Mouse (Mus musculus) frontal cortex, postnatal 14 days (tissue): ENCODE measurements around the gene Adgrd1.

Source experiments
- DNase-seq, 2 experiments: peaks; one replicate each; pipeline ENCODE4 v3.0.0; 2022; ENCODE audit warnings: low spot score in 2 of 2

The Adgrd1 gene

DNA sequence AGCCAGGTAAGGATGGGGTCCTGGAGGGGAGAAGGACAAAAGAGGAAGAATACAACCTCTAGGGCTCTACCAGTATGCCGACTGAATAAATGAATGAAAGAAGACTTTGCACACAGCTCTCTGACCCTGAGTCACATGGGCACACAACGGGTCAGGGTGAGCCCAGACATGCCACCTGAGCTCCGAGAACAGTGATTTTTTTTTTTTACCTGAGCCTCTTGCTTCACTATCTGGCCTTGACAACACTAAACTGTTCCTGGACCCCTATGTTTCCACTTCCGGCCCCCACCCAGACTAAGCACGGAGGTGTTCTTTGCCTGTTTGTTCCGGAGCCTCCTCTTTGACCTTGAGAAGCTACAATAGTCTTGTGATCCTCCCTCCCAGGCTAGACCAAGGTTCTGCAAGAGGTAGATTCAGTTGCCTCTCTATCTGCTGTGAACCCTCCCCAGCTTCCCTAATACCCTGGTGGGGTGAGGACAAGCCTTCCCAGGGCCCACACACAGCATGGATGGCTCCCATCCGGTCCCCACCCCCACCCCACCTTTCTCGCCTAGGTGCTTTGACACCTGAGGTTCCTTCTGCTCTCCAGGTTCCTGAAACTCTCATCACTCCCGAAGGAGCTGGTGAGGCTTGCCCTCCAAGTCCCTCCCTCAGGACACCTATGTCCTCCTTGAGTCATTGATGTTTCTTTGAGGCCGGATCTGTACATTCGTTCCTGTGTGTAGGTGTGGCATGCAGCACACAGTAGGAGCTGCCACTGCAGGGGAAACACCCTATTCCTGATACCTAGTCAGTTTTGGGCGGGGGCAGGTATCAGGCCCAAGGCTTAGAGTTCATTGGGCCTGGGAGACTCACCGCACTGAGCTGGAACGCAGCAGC lies 58.7 kb downstream of the Adgrd1 start:
- no peak for DNase-seq

- DNase-seq, result no peak
Measured at GRCm38 (mm10) chr5:129155902-129156311, 59.4 kb downstream of the Adgrd1 start.

DNA sequence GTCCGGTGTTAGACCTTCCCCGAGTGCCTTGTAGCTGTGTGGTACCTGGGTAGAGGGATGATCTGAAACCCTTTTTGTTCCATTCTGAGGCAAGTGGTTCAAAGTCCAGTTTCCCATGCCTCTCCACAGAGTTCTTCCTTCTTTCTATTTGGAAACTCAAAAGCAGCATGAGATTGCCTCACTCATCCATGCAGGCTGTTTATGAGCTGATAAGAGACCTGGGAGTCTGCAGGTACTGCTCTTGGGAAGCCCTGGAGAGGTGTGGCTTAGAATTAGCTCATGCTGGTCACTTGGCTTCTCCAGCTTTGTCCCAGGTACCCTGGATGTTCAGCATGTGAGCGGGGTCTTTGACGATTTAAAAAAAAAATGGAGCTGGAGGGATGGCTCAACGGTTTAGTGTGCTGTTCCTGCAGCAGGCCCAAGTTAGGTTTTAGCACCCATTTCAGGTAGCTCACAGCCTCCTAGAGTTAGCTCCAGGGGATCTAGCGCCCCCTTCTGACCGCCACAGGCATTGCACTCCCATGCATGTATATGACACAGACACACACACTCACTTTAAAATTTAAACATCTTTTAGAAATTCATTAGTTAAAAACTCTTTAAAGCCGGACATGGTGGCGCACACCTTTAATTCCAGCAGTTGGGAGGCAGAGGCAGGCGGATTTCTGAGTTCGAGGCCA lies 65.0 kb downstream of the Adgrd1 start:
- DNase-seq, result no peak

- no peak for DNase-seq
Measured at GRCm38 (mm10) chr5:129163416-129163815, 66.9 kb downstream of the Adgrd1 start.

DNA sequence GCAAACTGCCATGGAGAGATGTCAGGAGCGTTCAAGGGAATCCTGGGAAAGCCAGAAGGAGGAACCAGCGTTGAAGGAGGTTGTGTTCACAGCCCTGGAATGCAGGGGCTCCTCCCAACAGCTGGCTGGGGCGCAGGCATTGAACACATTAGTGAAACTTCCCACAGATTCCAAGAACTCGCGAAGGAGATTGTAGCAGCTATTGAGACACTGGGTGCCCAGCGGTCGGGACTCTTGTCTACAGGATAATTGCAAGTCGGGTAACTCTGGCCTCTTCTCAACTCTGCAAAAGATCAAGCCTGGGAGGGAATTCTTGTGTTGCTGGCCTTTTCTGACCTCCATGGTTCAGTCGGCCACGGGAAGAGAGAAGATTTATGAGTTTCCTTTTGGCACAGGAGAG lies 67.5 kb downstream of the Adgrd1 start:
- DNase-seq, result no peak

DNA sequence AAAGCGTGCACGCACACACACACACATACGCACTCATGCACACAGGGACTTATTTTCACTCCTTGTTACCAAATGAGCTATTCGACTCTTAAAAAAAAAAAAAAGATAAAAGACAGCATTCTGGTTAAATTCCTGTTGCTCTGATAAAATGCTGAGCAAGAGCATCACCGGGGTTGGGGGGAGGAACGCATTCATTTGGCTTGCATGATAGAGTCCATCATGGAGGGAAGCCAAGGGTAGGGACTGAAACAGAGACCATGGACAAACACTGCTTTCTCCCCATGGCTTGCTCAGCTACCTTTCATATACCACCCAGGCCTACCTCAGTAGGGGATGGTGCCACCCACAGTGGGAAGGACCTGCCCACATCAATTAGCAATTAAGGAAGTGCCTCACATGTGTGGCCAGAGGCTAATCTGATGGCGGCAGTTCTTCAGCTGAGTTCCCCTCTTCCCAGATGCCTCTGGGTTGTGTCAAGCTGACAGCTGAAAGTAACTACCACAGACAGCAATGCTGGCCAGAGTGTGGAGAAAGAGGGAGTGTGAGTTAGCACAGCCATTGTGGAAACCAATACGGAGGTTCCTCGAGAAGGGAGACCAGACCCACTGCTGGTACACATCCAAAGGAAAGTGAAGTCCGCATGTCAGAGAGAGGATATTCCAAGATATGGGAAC lies 68.5 kb downstream of the Adgrd1 start:
- no peak for DNase-seq

DNA sequence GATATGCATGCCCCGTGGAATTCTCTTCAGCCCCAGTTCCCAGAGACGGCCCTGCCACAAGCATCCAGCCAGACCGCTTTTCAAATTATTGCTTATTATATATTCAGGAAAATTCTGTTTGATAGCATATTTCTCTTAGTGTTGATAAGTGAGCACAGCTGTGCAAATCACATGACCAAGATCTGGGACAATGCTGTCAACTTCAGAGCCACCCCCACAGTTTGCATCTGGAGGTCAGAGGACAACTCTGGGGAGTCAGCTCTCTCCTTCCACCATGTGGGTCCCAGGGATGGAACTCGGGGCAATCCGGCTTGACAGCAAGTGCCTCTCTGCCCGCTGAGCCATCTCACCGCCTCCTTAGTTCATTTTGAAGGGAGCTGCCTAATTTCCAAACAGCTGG lies 69.0 kb downstream of the Adgrd1 start:
- no peak for DNase-seq

GRCm38 (mm10) chr5:129169090-129169489 lies 72.5 kb downstream of the Adgrd1 start:
- DNase-seq, result no peak

DNA sequence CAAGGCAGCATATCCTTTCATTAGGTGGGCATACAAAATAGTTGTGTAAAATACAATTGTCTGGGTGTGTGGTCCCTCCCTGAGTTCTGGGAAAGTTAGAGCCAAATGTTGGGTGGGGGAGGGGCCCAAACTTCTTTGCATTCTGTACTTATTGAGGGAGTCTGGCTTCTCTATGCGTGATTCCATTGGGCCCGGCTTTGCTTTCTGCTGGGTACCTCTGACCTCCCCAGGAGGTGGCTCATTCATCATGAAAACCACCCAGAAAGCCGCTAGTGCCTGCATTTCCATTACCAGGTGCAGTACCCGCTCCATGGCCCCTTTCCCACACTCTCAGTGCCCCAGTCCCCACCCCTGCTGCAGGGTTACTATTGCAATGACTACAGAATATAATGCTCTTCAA lies 73.0 kb downstream of the Adgrd1 start:
- no peak for DNase-seq

GRCm38 (mm10) chr5:129172533-129172932 lies 76.0 kb downstream of the Adgrd1 start:
- DNase-seq, result no peak

GRCm38 (mm10) chr5:129175925-129176324 lies 79.4 kb downstream of the Adgrd1 start:
- DNase-seq, result no peak

- DNase-seq, result peak; percentile 67 to 83
Measured at GRCm38 (mm10) chr5:129177697-129178511, 81.4 kb downstream of the Adgrd1 start.

DNA sequence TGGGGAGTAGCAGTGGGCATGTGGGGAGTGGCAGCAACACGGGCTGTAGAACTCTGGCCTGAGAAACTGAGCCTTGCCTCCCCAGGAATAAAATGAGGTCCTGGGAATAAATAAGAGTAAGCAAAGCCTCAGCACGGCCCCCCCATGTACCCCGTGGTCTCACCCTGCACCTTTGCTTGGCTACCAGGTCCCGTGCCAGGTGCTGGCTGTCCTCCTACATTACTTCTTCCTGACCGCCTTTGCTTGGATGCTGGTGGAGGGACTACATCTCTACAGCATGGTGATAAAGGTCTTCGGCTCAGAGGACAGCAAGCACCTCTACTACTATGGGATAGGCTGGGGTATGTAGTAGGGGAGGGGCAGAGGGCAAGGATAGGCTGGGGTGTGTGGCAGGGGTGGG lies 82.8 kb downstream of the Adgrd1 start:
- no peak for DNase-seq

DNA sequence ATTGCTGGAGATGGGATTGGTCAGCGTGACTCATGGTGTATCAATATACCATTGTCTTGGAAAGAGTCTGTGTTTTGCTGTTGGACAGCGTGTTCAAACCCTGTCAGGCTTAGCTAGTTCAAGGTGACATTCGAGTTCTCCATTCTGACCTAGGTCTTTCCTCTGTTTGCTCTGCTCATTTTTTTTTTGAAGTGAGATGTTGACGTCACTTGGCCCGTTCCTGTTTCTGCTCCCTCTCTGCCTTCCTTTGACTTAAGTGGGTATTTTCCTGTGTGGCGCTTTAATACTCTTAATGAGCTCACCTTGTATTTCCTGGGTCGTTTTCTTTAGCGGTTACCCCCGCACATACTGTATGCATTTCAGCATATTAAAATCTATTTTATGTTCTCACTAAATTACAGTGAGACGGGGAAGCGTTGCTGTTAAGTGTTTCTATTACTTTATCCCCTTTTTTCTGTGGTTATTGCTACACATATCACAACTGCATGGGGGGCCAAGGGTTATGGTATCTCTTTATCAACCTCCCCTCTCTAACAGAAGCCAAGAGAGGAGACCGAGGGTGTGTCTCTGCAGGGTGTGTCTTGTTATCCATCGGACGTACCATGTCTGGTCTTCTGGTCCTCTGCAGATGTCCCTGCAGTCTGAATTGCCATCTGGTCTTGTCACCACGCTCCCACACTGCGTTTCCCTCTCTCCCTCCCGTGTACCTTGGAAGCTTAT lies 83.6 kb downstream of the Adgrd1 start:
- DNase-seq, result no peak

DNA sequence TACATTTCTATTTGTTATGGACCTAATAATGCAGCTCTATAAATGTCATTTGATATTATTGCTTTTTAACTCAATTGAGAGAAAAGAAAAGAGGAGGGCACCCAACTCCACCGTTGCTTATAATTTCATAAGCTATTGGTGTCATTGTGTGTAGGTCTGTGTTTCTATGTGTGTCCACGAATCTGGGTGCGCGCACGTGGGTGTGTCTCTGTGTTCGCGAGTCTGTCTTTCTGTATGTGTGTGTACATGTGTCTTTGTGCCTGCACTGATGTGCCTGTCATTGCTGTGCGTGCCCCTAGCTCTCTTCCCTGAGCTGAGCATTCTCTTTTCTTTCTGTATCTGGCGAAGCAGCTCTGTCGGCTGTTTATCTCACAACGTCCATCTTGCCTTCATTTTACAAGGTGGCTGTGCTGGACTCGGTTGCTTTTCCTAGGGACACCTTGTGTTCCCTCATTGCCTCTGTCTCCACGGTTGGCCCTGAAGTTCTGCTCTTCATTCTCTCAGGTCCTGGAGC lies 84.2 kb downstream of the Adgrd1 start:
- DNase-seq, result no peak

GRCm38 (mm10) chr5:129181450-129181849 lies 84.9 kb downstream of the Adgrd1 start:
- no peak for DNase-seq

GRCm38 (mm10) chr5:129182554-129182953 lies 86.0 kb downstream of the Adgrd1 start:
- no peak for DNase-seq

DNA sequence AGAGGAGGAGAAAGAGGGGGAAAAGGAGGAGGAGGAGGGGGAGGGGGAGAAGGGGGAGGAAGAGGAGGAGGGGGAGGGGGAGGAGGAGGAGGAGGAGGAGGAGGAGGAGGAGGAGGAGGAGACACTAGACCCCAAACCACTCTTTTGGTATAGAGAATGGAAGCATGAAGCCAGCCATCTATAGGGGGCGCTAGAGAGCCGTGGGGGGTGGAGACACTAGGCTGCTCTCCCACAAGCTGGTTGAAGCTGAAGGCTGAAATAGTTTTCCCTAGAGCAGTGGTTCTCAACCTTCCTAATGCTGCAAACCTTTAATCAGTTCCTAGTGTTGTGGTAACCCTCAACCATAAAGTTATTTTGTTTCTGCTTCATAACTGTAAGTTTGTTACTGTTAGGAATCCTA lies 89.7 kb downstream of the Adgrd1 start:
- DNase-seq, result no peak

- no peak for DNase-seq
Measured at GRCm38 (mm10) chr5:129186926-129187325, 90.4 kb downstream of the Adgrd1 start.

- no peak for DNase-seq
Measured at GRCm38 (mm10) chr5:129189071-129189470, 92.5 kb downstream of the Adgrd1 start.

DNA sequence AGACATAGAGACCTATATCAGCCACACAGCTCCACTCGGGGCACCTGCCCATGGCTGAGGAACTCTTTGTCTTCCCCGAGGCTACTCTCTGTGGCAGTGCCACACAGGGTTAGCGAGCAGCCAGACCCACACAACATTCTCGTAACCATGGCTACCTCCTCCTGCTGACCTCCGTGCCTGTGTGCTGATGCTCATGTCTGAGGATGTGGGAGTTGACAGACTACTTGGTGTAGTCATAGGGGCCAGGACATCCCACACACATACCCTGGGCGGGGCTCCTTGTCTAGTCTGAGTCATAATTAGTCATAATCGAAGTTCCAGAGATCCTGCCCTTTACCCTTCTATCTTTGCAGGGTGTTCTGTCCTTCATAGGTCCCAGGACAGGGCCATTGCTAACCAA lies 93.5 kb downstream of the Adgrd1 start:
- DNase-seq, result no peak
